Mouse (Mus musculus) ES-E14 (cell line): ENCODE results near the gene Grid2. TPM values are rescaled to one million over a fixed set of nuclear protein-coding genes. Genes with fewer than 3 reads are reported as not detected.

Experiments used
- DNase-seq: peaks from one replicate; pipeline ENCODE4 v3.0.0-alpha.2; 2013; ENCODE audit warnings: low read depth, low spot score
- H3K27ac ChIP-seq: 2 replicates; pipeline ENCODE4 v1.5.1; 2012; ENCODE audit warnings: low read depth, mild to moderate bottlenecking, low read length, moderate library complexity, mixed read lengths; ENCODE audit not compliant: poor library complexity, insufficient read depth, severe bottlenecking
- H3K36me3 ChIP-seq: 2 replicates; pipeline ENCODE4 v1.6.1; 2012; ENCODE audit warnings: mild to moderate bottlenecking, low read length, moderate library complexity, mixed read lengths; ENCODE audit not compliant: control insufficient read depth, poor library complexity, insufficient read depth, severe bottlenecking
- H3K4me1 ChIP-seq, 2 experiments: fragments of 150-350 bp in 1 of 2; sonication (generic) in 1 of 2; 2 replicates each; pipeline ENCODE4 v1.6.1; 2012; ENCODE audit warnings: low read length in 2 of 2, mild to moderate bottlenecking in 1 of 2, mixed read lengths in 1 of 2; ENCODE audit not compliant: control insufficient read depth in 2 of 2, insufficient read depth in 2 of 2, poor library complexity in 1 of 2
- H3K4me3 ChIP-seq, 2 experiments: fragments of 150-350 bp in 1 of 2; sonication (generic) in 1 of 2; 2 replicates each; pipeline ENCODE4 v1.5.1; 2012; ENCODE audit warnings: low read length in 2 of 2, low read depth in 1 of 2, mild to moderate bottlenecking in 1 of 2, mixed read lengths in 1 of 2; ENCODE audit not compliant: insufficient read depth in 1 of 2, poor library complexity in 1 of 2, severe bottlenecking in 1 of 2
- H3K9ac ChIP-seq: 2 replicates; pipeline ENCODE4 v1.6.1; 2012; ENCODE audit warnings: low read depth, mild to moderate bottlenecking, low read length, mixed read lengths; ENCODE audit not compliant: poor library complexity, insufficient read depth, severe bottlenecking
- H3K9me3 ChIP-seq: fragments of 150-350 bp; sonication (generic); 2 replicates; pipeline ENCODE4 v1.6.1; 2012; ENCODE audit warnings: low read depth, mild to moderate bottlenecking, low read length; ENCODE audit not compliant: control insufficient read depth, insufficient read depth
- CHD2 ChIP-seq: IDR thresholded peaks from 2 replicates; pipeline ENCODE4 v1.6.1; 2014; ENCODE audit warnings: mild to moderate bottlenecking, low read depth, low read length, inconsistent platforms
- HCFC1 ChIP-seq: IDR thresholded peaks from 2 replicates; pipeline ENCODE4 v1.6.1; 2012; ENCODE audit warnings: low read length, inconsistent platforms, borderline replicate concordance; ENCODE audit not compliant: insufficient read depth
- MAFK ChIP-seq: IDR thresholded peaks from 2 replicates; pipeline ENCODE4 v1.6.1; 2014; ENCODE audit warnings: mild to moderate bottlenecking, low read depth, low read length, inconsistent platforms; ENCODE audit not compliant: insufficient read depth
- ZC3H11A ChIP-seq: IDR thresholded peaks from 2 replicates; pipeline ENCODE4 v1.6.1; 2012; ENCODE audit warnings: low read depth, mild to moderate bottlenecking, inconsistent platforms, low read length, borderline replicate concordance
- ZNF384 ChIP-seq: IDR thresholded peaks from 2 replicates; pipeline ENCODE4 v1.6.1; 2012; ENCODE audit warnings: low read depth, low read length, inconsistent platforms
- in situ Hi-C, 2 experiments: fragments of 600-800 bp; cut with MboI; formaldehyde crosslinking; loops; one replicate each; pipeline ENCODE4 v1.15.1; 2025; ENCODE audit warnings: low sequenced_read_pairs in 2 of 2, inconsistent platforms in 1 of 2; ENCODE audit not compliant: unreplicated experiment in 2 of 2
- total RNA-seq: library from RNA; depleted of rRNA; stranded (reverse); fragments of 300-350 nt; gene quantifications from 2 replicates; pipeline ENCODE4 v1.2.3, GENCODE M21; 2012

Gene Grid2
- total RNA-seq, 1 experiment, result 0.94 TPM

DNA sequence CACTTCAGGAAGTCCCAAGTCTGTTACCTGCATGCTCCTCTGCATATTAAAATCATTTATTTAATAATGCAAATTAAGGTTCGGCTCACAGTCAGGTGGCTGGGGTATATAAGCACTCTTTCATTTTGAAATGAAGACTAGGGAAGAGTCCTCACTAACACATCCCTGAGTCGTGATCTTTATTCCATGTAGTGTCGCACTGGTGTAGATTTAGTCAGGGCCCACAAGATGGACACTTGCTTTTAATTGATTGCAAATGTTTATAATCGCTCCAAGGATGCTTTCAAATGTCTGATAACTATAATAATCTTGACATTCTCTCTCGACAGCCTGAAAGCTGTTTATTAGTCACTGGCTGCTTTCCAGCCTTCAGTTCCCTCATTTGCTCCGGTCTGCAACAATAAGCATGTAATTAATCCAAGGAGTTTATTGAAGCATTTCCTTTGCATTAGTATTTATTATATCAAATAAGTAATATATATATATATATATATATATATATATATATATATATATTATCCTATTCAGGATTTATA, 661.4 kb downstream of the Grid2 start:
- in situ Hi-C loops, result no loop called here
- Histone ChIP-seq H3K9me3 (no peaks in the 10 kb centered on the region), H3K4me3 (no peak overlapping the region), H3K27ac (no peak overlapping the region), H3K4me1 (no peaks in the 10 kb centered on the region), H3K36me3 (no peaks in the 10 kb centered on the region), H3K9ac (no peak overlapping the region)
- no peak for DNase-seq
- TF ChIP-seq ZC3H11A (no peak), HCFC1 (no peak), CHD2 (no peak), ZNF384 (no peak), MAFK (no peak)

DNA sequence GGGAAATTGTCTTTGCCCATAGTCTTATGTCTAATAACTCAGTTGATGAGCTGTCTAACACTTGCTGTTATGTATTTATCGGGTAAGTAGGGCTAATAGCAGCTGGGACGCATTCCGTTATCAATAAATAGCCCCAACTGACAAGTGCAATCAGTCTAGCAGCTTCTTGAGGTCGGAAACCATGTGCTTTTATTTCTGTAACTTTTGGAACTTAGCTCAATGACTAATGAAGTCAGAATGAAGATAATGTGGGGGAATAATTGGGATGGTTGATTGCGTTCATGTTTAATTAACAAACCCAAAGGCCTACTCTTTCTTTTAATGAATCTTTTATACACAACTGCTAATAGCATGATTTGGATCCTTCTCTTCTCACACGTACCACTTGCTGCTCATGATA, 666.3 kb downstream of the Grid2 start:
- in situ Hi-C loops, result no loop called here
- H3K36me3 ChIP-seq, result no peaks in the 10 kb centered on the region
- no peak for DNase-seq
- no peak for TF ChIP-seq ZNF384
- TF ChIP-seq HCFC1, result no peak
- TF ChIP-seq ZC3H11A, result no peak
- no peak for TF ChIP-seq CHD2
- no peak for TF ChIP-seq MAFK
- H3K4me1 ChIP-seq, result no peaks in the 10 kb centered on the region
- no peak overlapping the region for H3K27ac ChIP-seq
- H3K9ac ChIP-seq, result no peak overlapping the region
- no peaks in the 10 kb centered on the region for H3K9me3 ChIP-seq
- H3K4me3 ChIP-seq, result no peak overlapping the region

DNA sequence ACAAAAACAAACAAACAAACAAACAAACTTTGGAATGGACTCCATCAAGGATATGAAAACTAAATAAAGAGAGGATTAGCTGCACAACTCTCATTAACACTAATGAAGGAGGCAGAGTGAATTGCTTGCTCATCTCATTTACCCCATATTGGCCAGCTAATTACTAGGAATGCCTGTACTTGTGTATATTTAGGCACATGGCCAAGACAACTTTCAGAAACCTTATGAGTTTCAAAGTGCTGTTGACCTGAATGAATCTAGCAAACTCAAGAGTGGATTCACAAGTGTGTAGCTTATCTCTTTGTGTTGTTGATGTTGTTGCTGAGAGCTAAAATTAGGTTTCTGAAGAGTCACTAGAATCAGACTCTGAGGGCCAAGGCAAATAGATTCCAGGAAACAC, 675.5 kb downstream of the Grid2 start:
- in situ Hi-C loops, result no loop called here
- no peaks in the 10 kb centered on the region for H3K36me3 ChIP-seq
- no peak overlapping the region for H3K27ac ChIP-seq
- no peak for DNase-seq
- no peak overlapping the region for H3K9ac ChIP-seq
- H3K9me3 ChIP-seq, result no peaks in the 10 kb centered on the region
- TF ChIP-seq CHD2 (no peak), ZC3H11A (no peak), HCFC1 (no peak)
- H3K4me1 ChIP-seq, result no peaks in the 10 kb centered on the region
- H3K4me3 ChIP-seq, result no peak overlapping the region

DNA sequence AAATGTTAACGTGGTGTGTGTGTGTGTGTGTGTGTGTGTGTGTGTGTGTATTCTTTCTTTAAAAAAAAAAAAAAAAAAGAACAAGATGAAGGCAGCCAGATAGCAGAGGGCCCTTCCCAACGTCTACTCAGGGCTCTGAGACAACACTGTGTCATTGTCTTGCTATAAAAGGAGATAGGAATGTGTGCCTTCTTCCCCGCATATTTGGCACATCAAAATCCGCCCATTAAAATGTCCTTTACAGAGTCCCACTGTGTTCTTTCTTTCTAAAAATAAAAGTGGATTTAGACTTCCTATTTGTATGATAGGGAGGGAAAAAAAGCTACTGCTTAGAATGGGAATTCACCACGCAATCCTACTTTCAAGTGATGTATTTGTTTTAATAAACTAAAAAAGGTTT, 691.0 kb downstream of the Grid2 start:
- in situ Hi-C loops, result no loop called here
- no peaks in the 10 kb centered on the region for H3K36me3 ChIP-seq
- DNase-seq, result no peak
- TF ChIP-seq HCFC1 (no peak), CHD2 (no peak), ZNF384 (no peak), MAFK (no peak), ZC3H11A (no peak)
- H3K4me3 ChIP-seq, result no peak overlapping the region
- no peak overlapping the region for H3K27ac ChIP-seq
- H3K4me1 ChIP-seq, result no peaks in the 10 kb centered on the region
- no peak overlapping the region for H3K9ac ChIP-seq
- no peaks in the 10 kb centered on the region for H3K9me3 ChIP-seq

DNA sequence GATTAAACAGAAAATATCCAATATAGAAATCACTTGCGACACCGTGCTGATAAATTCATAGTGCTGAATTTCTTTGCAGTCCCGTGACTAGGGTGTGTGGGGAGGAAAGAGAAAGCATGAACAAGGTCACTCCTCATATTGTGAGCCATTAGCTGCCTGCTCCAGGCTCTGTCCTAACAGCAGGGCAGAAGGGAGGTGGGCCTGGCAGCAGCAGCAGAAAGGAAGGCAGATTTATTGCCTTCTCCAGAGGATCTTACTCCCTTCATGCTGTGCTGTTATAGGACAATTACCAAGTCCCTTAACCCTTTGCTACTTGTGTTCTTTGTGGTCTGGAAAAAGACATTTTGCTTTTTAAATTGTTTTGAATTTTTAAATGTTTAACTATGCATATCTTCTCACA, 708.1 kb downstream of the Grid2 start:
- Histone ChIP-seq H3K36me3 (no peaks in the 10 kb centered on the region), H3K9ac (no peak overlapping the region), H3K9me3 (no peaks in the 10 kb centered on the region), H3K27ac (no peak overlapping the region), H3K4me1 (no peaks in the 10 kb centered on the region), H3K4me3 (no peak overlapping the region)
- TF ChIP-seq ZNF384 (no peak), MAFK (no peak), ZC3H11A (no peak), CHD2 (no peak), HCFC1 (no peak)
- no peak for DNase-seq
- in situ Hi-C loops, result no loop called here
